Mouse (Mus musculus) intestine, postnatal 0 days (tissue): ENCODE results near the gene Tbc1d30. TPM values are rescaled to one million over a fixed set of nuclear protein-coding genes. Genes with fewer than 3 reads are reported as not detected.
A peak's percentile ranks its signal among the peaks of the same experiment; 100 is the strongest.

Experiments
- ATAC-seq: fragments of 200-750 bp; cut with Nextera tagmentation; 2 replicates; pipeline ENCODE4 v1.8.0; 2017; ENCODE audit warnings: mild to moderate bottlenecking, moderate TSS enrichment, moderate library complexity
- H3K27ac ChIP-seq: fragments of 300-500 bp; sonication (generic); 2 replicates; pipeline ENCODE4 v1.5.1; 2014; ENCODE audit warnings: mild to moderate bottlenecking, low read depth, low read length, moderate library complexity
- H3K27me3 ChIP-seq: fragments of 300-500 bp; sonication (generic); replicated peaks from 2 replicates; pipeline ENCODE4 v1.6.1; 2014; ENCODE audit warnings: low read length, mixed read lengths; ENCODE audit not compliant: control insufficient read depth, insufficient read depth
- H3K36me3 ChIP-seq: fragments of 300-500 bp; sonication (generic); 2 replicates; pipeline ENCODE4 v1.6.1; 2014; ENCODE audit warnings: mild to moderate bottlenecking, moderate library complexity; ENCODE audit not compliant: control insufficient read depth, insufficient read depth
- H3K4me1 ChIP-seq: fragments of 300-500 bp; sonication (generic); replicated peaks from 2 replicates; pipeline ENCODE4 v1.6.1; 2014; ENCODE audit warnings: antibody characterized with exemption, low read length, mixed read lengths; ENCODE audit not compliant: control insufficient read depth, insufficient read depth
- H3K4me2 ChIP-seq: fragments of 300-500 bp; sonication (generic); replicated peaks from 2 replicates; pipeline ENCODE4 v1.6.1; 2014; ENCODE audit warnings: low read depth, mild to moderate bottlenecking, moderate library complexity
- H3K4me3 ChIP-seq: fragments of 300-500 bp; sonication (generic); 2 replicates; pipeline ENCODE4 v1.5.1; 2014; ENCODE audit warnings: low read depth, low read length
- H3K9ac ChIP-seq: fragments of 300-500 bp; sonication (generic); 2 replicates; pipeline ENCODE4 v1.6.1; 2014; ENCODE audit warnings: mild to moderate bottlenecking, low read depth, low read length
- H3K9me3 ChIP-seq: fragments of 300-500 bp; sonication (generic); 2 replicates; pipeline ENCODE4 v1.6.1; 2016; ENCODE audit warnings: mixed run types; ENCODE audit not compliant: control insufficient read depth
- CTCF ChIP-seq: sonication (generic); IDR thresholded peaks from 2 replicates; pipeline ENCODE4 v1.5.1; 2016; ENCODE audit warnings: low read depth, mild to moderate bottlenecking, control low read depth, antibody characterized with exemption, moderate library complexity
- WGBS: fragments of 180-500 bp; shearing (Covaris S2); extraction: QIAGEN DNeasy Blood & Tissue Kit; methylation state at CpG from one replicate; pipeline ENCODE4 v1.1.7; 2014; 5-methylcytosine and 5-hydroxymethylcytosine counted together
- polyA plus RNA-seq: library from polyadenylated mRNA; unstranded; fragments of >200 nt; fragmentation: Nextera tagmentation; extraction: Ambion mirVana; gene quantifications from 2 replicates; pipeline ENCODE4 v1.2.1, GENCODE M21; 2015

Tbc1d30 gene
- polyA plus RNA-seq, 1 experiment from 2014 or later = 2.8 TPM

- H3K4me1 ChIP-seq = no peaks in the 10 kb centered on the region
- H3K9me3 ChIP-seq = no peaks in the 10 kb centered on the region
- no peaks in the 10 kb centered on the region for H3K27me3 ChIP-seq
- H3K4me3 ChIP-seq = no peak overlapping the region
- no peak for TF ChIP-seq CTCF
- H3K4me2 ChIP-seq = no peak overlapping the region
- ATAC-seq = no peak
- no peak overlapping the region for H3K9ac ChIP-seq
- no peak overlapping the region for H3K27ac ChIP-seq
- peaks cover 15% of the 10 kb centered on the region; the same call in 1 of the 2 replicates for H3K36me3 ChIP-seq
- WGBS = 86% methylated on average over 14 of the region's 14 CpGs
Observed at GRCm38 (mm10) chr10:121301868-121302267, 49.2 kb downstream of the Tbc1d30 start.

GRCm38 (mm10) chr10:121300659-121301058, 50.4 kb downstream of the Tbc1d30 start:
- Histone ChIP-seq H3K9ac (no peak overlapping the region), H3K4me3 (no peak overlapping the region), H3K36me3 (peaks cover 15% of the 10 kb centered on the region; the same call in 1 of the 2 replicates), H3K27ac (no peak overlapping the region), H3K27me3 (no peaks in the 10 kb centered on the region), H3K4me1 (no peaks in the 10 kb centered on the region), H3K4me2 (no peak overlapping the region), H3K9me3 (no peaks in the 10 kb centered on the region)
- TF ChIP-seq CTCF = no peak
- no peak for ATAC-seq
- WGBS = 67% methylated on average over 7 of the region's 7 CpGs

GRCm38 (mm10) chr10:121297054-121297701, 53.9 kb downstream of the Tbc1d30 start:
- 0 out of 2 replicates have a peak, but pooled peaks have one; percentile 60 for ATAC-seq
- H3K4me3 ChIP-seq = 0 out of 2 replicates have a peak overlapping the region, but pooled peaks have one; percentile 7
- peak; percentile 33 for TF ChIP-seq CTCF
- H3K36me3 ChIP-seq = peaks cover 8% of the 10 kb centered on the region; the same call in 1 of the 2 replicates
- H3K4me2 ChIP-seq = peak overlapping the region; percentile 58
- no peaks in the 10 kb centered on the region for H3K27me3 ChIP-seq
- no peak overlapping the region for H3K9ac ChIP-seq
- WGBS = 20% methylated on average over 25 of the region's 25 CpGs
- H3K9me3 ChIP-seq = no peaks in the 10 kb centered on the region
- no peaks in the 10 kb centered on the region for H3K4me1 ChIP-seq
- H3K27ac ChIP-seq = no peak overlapping the region

- H3K27ac ChIP-seq = no peak overlapping the region
Observed at GRCm38 (mm10) chr10:121294471-121294870, 56.6 kb downstream of the Tbc1d30 start.

GRCm38 (mm10) chr10:121293829-121294228, 57.2 kb downstream of the Tbc1d30 start:
- TF ChIP-seq CTCF = no peak
- peaks cover 3% of the 10 kb centered on the region; the same call in 1 of the 2 replicates for H3K36me3 ChIP-seq
- no peaks in the 10 kb centered on the region for H3K27me3 ChIP-seq
- H3K4me3 ChIP-seq = no peak overlapping the region
- H3K4me2 ChIP-seq = no peak overlapping the region
- H3K9me3 ChIP-seq = no peaks in the 10 kb centered on the region
- H3K4me1 ChIP-seq = no peaks in the 10 kb centered on the region
- no peak for ATAC-seq
- 71% methylated on average over 8 of the region's 8 CpGs for WGBS
- no peak overlapping the region for H3K9ac ChIP-seq
- no peak overlapping the region for H3K27ac ChIP-seq

More at GRCm38 (mm10) chr10:121294471-121294870, 56.6 kb downstream of the Tbc1d30 start:
- peaks cover 3% of the 10 kb centered on the region; the same call in 1 of the 2 replicates for H3K36me3 ChIP-seq
- 81% methylated on average over 16 of the region's 16 CpGs for WGBS
- no peak overlapping the region for H3K4me2 ChIP-seq
- no peaks in the 10 kb centered on the region for H3K9me3 ChIP-seq
- H3K9ac ChIP-seq = no peak overlapping the region
- no peak overlapping the region for H3K4me3 ChIP-seq
- no peaks in the 10 kb centered on the region for H3K27me3 ChIP-seq
- peak; percentile 24; the same call in 1 of the 2 replicates for TF ChIP-seq CTCF
- no peaks in the 10 kb centered on the region for H3K4me1 ChIP-seq
- no peak for ATAC-seq

- Histone ChIP-seq H3K4me2 (no peak overlapping the region), H3K4me3 (no peak overlapping the region), H3K9ac (no peak overlapping the region), H3K27me3 (no peaks in the 10 kb centered on the region), H3K4me1 (no peaks in the 10 kb centered on the region), H3K36me3 (peaks cover 3% of the 10 kb centered on the region; the same call in 1 of the 2 replicates), H3K27ac (no peak overlapping the region), H3K9me3 (no peaks in the 10 kb centered on the region)
- TF ChIP-seq CTCF = no peak
- 83% methylated on average over 10 of the region's 10 CpGs for WGBS
- no peak for ATAC-seq
Observed at GRCm38 (mm10) chr10:121291272-121291917, 59.7 kb downstream of the Tbc1d30 start.
